Mouse (Mus musculus) CD4-positive, CD25-positive, alpha-beta regulatory T cell, adult 2 months (primary cell): ENCODE data around the gene Gm10721.
"Not testable (repeated sequence)": the region's sequence is repeated elsewhere in the genome, so short reads cannot be mapped to it uniquely, and the experiment has no call there.

Source experiments
- DNase-seq: peaks from one replicate; pipeline ENCODE4 v3.0.0-alpha.2; 2012; ENCODE audit warnings: low read depth, low spot score

Gene Gm10721

DNA sequence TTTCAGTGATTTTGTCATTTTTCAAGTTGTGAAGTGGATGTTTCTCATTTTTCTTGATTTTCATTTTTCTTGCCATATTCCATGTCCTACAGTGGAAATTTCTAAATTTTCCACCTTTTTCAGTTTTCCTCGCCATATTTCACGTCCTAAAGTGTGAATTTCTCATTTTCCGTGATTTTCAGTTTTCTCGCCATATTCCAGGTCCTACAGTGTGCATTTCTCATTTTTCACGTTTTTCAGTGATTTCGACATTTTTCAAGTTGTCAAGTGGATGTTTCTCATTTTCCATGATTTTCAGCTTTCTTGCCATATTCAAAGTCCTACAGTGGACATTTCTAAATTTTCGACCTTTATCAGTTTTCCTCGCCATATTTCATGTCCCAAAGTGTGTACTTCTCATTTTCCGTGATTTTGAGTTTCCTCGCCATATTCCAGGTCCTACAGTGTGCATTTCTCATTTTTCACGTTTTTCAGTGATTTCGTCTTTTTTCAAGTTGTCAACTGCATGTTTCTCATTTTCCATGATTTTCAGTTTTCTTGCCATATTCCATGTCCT lies 12.1 kb downstream of the Gm10721 start, which contains the start of gene Gm10717:
TSS of gene Gm10717 (plus strand) at position 506 of the 556 bp plus-strand sequence.
- not testable (repeated sequence) for DNase-seq

- not testable (repeated sequence) for DNase-seq
Observed at GRCm38 (mm10) chr9:3025653-3026052, 12.7 kb downstream of the Gm10721 start.

DNA sequence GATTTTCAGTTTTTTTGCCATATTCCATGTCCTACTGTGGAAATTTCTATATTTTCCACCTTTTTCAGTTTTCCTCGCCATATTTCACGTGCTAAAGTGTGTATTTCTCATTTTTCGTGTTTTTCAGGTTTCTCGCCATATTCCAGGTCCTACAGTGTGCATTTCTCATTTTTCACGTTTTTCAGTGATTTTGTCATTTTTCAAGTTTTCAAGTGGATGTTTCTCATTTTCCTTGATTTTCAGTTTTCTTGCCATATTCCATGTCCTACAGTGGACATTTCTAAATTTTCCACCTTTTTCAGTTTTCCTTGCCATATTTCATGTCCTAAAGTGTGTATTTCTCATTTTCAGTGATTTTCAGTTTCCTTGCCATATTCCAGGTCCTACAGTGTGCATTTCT lies 13.2 kb downstream of the Gm10721 start:
- DNase-seq = not testable (repeated sequence)

- DNase-seq = not testable (repeated sequence)
Observed at GRCm38 (mm10) chr9:3026741-3027140, 13.8 kb downstream of the Gm10721 start.

DNA sequence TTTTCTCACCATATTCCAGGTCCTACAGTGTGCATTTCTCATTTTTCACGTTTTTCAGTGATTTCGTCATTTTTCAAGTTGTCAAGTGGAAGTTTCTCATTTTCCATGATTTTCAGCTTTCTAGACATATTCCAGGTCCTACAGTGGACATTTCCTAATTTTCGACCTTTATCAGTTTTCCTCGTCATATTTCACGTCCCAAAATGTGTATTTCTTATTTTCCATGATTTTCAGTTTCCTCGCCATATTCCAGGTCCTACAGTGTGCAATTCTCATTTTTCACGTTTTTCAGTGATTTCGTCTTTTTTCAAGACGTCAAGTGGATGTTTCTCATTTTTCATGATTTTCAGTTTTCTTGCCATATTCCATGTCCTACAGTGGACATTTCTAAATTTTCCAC lies 14.3 kb downstream of the Gm10721 start:
- peak; percentile 47 for DNase-seq

GRCm38 (mm10) chr9:3029276-3030000 lies 16.5 kb downstream of the Gm10721 start:
- not testable (repeated sequence) for DNase-seq

DNA sequence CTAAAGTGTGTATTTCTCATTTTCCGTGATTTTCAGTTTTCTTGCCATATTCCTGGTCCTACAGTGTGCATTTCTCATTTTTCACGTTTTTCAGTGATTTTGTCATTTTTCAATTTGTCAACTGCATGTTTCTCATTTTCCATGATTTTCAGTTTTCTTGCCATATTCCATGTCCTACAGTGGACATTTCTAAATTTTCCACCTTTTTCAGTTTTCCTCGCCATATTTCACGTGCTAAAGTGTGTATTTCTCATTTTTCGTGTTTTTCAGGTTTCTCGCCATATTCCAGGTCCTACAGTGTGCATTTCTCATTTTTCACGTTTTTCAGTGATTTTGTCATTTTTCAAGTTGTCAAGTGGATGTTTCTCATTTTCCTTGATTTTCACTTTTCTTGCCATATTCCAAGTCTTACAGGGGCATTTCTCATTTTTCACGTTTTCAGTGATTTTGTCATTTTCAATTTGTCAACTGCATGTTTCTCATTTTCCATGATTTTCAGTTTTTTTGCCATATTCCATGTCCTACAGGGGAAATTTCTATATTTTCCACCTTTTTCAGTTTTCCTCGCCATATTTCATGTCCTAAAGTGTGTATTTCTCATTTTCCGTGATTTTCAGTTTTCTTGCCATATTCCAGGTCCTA lies 17.9 kb downstream of the Gm10721 start:
- DNase-seq = peak; percentile 80

GRCm38 (mm10) chr9:3034299-3034698 lies 21.4 kb downstream of the Gm10721 start, which contains the start of gene Gm17535:
Gm17535 (plus strand) TSS chr9:3034599.
- not testable (repeated sequence) for DNase-seq

DNA sequence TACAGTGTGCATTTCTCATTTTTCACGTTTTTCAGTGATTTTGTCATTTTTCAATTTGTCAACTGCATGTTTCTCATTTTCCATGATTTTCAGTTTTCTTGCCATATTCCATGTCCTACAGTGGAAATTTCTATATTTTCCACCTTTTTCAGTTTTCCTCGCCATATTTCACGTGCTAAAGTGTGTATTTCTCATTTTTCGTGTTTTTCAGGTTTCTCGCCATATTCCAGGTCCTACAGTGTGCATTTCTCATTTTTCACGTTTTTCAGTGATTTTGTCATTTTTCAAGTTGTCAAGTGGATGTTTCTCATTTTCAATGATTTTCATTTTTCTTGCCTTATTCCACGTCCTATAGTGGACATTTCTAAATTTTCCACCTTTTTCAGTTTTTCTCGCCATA lies 23.6 kb downstream of the Gm10721 start, which contains the start of gene Gm10715:
TSS of gene Gm10715 (plus strand) at position 301 of the 400 bp plus-strand sequence.
- DNase-seq = not testable (repeated sequence)

- DNase-seq = peak; percentile 12
Observed at GRCm38 (mm10) chr9:3038161-3038560, 25.2 kb downstream of the Gm10721 start.
